Mouse (Mus musculus): ENCODE measurements at regions not wholly inside any gene's neighbourhood (a gene's known extent, or its start where the extent isn't known, plus 50 kb on each side); places are given as distances from the start of the nearest gene placed in this dataset.
A peak's percentile ranks its signal among the peaks of the same experiment; 100 is the strongest.
"Not testable (repeated sequence)": the region's sequence is repeated elsewhere in the genome, so short reads cannot be mapped to it uniquely, and the experiment has no call there.

- not testable (repeated sequence) for ATAC-seq (replicated peaks); H3K4me3 ChIP-seq; H3K4me2 ChIP-seq (replicated peaks); H3K27me3 ChIP-seq; H3K9ac ChIP-seq (replicated peaks); H3K9me3 ChIP-seq; H3K27ac ChIP-seq (replicated peaks); H3K36me3 ChIP-seq; H3K4me1 ChIP-seq
- no CpG with 5 or more reads among the region's 1 CpGs for WGBS
Measured at GRCm38 (mm10) chr2:100569891-100570290, 1054.6 kb upstream of the Rag2 start.

GRCm38 (mm10) chr2:100590643-100591042, 1033.9 kb upstream of the Rag2 start:
- H3K4me3 ChIP-seq; H3K9ac ChIP-seq (replicated peaks); H3K9me3 ChIP-seq; H3K4me2 ChIP-seq (replicated peaks); H3K36me3 ChIP-seq; H3K27me3 ChIP-seq; ATAC-seq (replicated peaks); H3K27ac ChIP-seq (replicated peaks); H3K4me1 ChIP-seq: not testable (repeated sequence)

GRCm38 (mm10) chr2:100626183-100626582, 998.3 kb upstream of the Rag2 start:
- not testable (repeated sequence) for H3K9ac ChIP-seq (replicated peaks); H3K4me3 ChIP-seq; H3K27me3 ChIP-seq; H3K9me3 ChIP-seq; H3K36me3 ChIP-seq; ATAC-seq (replicated peaks); H3K4me1 ChIP-seq; H3K4me2 ChIP-seq (replicated peaks); H3K27ac ChIP-seq (replicated peaks)
- WGBS: no CpG with 5 or more reads among the region's 1 CpGs

GRCm38 (mm10) chr2:100652742-100653141, 971.8 kb upstream of the Rag2 start:
- no CpG with 5 or more reads among the region's 3 CpGs for WGBS
- not testable (repeated sequence) for H3K27ac ChIP-seq (replicated peaks)

GRCm38 (mm10) chr2:100671384-100672039, 953.0 kb upstream of the Rag2 start:
- not testable (repeated sequence) for H3K36me3 ChIP-seq; H3K4me3 ChIP-seq; H3K9me3 ChIP-seq; H3K27me3 ChIP-seq; ATAC-seq (replicated peaks); H3K4me1 ChIP-seq; H3K27ac ChIP-seq (replicated peaks); H3K4me2 ChIP-seq (replicated peaks); H3K9ac ChIP-seq (replicated peaks)
- WGBS: no CpG with 5 or more reads among the region's 1 CpGs

More at GRCm38 (mm10) chr2:100652742-100653141, 971.8 kb upstream of the Rag2 start:
- not testable (repeated sequence) for H3K4me3 ChIP-seq; ATAC-seq (replicated peaks); H3K27me3 ChIP-seq; H3K9ac ChIP-seq (replicated peaks); H3K9me3 ChIP-seq; H3K36me3 ChIP-seq; H3K4me2 ChIP-seq (replicated peaks); H3K4me1 ChIP-seq

GRCm38 (mm10) chr2:100708395-100708794, 916.1 kb upstream of the Rag2 start:
- H3K36me3 ChIP-seq; ATAC-seq (replicated peaks); H3K4me2 ChIP-seq (replicated peaks); H3K4me1 ChIP-seq; H3K4me3 ChIP-seq; H3K27me3 ChIP-seq; H3K9ac ChIP-seq (replicated peaks); H3K27ac ChIP-seq (replicated peaks); H3K9me3 ChIP-seq: not testable (repeated sequence)
- no CpG with 5 or more reads among the region's 1 CpGs for WGBS

GRCm38 (mm10) chr2:100743294-100743693, 881.2 kb upstream of the Rag2 start:
- H3K27ac ChIP-seq (replicated peaks); ATAC-seq (replicated peaks); H3K9me3 ChIP-seq; H3K9ac ChIP-seq (replicated peaks); H3K27me3 ChIP-seq; H3K36me3 ChIP-seq; H3K4me3 ChIP-seq; H3K4me1 ChIP-seq; H3K4me2 ChIP-seq (replicated peaks): not testable (repeated sequence)
- no CpG with 5 or more reads among the region's 1 CpGs for WGBS

GRCm38 (mm10) chr2:100755033-100755432, 869.5 kb upstream of the Rag2 start:
- not testable (repeated sequence) for ATAC-seq (replicated peaks); H3K4me1 ChIP-seq; H3K9ac ChIP-seq (replicated peaks); H3K27me3 ChIP-seq; H3K4me3 ChIP-seq; H3K4me2 ChIP-seq (replicated peaks); H3K9me3 ChIP-seq; H3K27ac ChIP-seq (replicated peaks); H3K36me3 ChIP-seq

GRCm38 (mm10) chr2:100785392-100785791, 839.1 kb upstream of the Rag2 start:
- H3K27me3 ChIP-seq: no peaks in the 10 kb centered on the region
- no peak overlapping the region for H3K4me2 ChIP-seq (replicated peaks)
- no peak overlapping the region for H3K4me3 ChIP-seq
- WGBS: 52% methylated on average over 2 of the region's 2 CpGs
- no peaks in the 10 kb centered on the region for H3K36me3 ChIP-seq
- H3K27ac ChIP-seq (replicated peaks): no peak overlapping the region
- no peaks in the 10 kb centered on the region for H3K4me1 ChIP-seq
- H3K9ac ChIP-seq (replicated peaks): no peak overlapping the region
- no peak for ATAC-seq (replicated peaks)
- no peaks in the 10 kb centered on the region for H3K9me3 ChIP-seq

- no peak overlapping the region for H3K4me2 ChIP-seq (replicated peaks)
- H3K27me3 ChIP-seq: no peaks in the 10 kb centered on the region
- no peak overlapping the region for H3K27ac ChIP-seq (replicated peaks)
- no peak overlapping the region for H3K4me3 ChIP-seq
- 58% methylated on average over 2 of the region's 2 CpGs for WGBS
- H3K4me1 ChIP-seq: no peaks in the 10 kb centered on the region
- H3K36me3 ChIP-seq: no peaks in the 10 kb centered on the region
- 0 out of 2 replicates have a peak, but pooled peaks have one; percentile 38 for ATAC-seq (replicated peaks)
- no peak overlapping the region for H3K9ac ChIP-seq (replicated peaks)
- no peaks in the 10 kb centered on the region for H3K9me3 ChIP-seq
Measured at GRCm38 (mm10) chr2:100795578-100795977, 828.9 kb upstream of the Rag2 start.

GRCm38 (mm10) chr2:100796830-100797229, 827.7 kb upstream of the Rag2 start:
- Histone ChIP-seq H3K4me2 (replicated peaks) (no peak overlapping the region), H3K27me3 (no peaks in the 10 kb centered on the region), H3K27ac (replicated peaks) (no peak overlapping the region), H3K9me3 (no peaks in the 10 kb centered on the region), H3K9ac (replicated peaks) (no peak overlapping the region), H3K4me1 (no peaks in the 10 kb centered on the region), H3K4me3 (no peak overlapping the region), H3K36me3 (no peaks in the 10 kb centered on the region)
- 66% methylated on average over 2 of the region's 2 CpGs for WGBS
- ATAC-seq (replicated peaks): no peak

GRCm38 (mm10) chr2:100797502-100797901, 827.0 kb upstream of the Rag2 start:
- H3K36me3 ChIP-seq: no peaks in the 10 kb centered on the region

GRCm38 (mm10) chr2:100812546-100812945, 812.0 kb upstream of the Rag2 start:
- H3K36me3 ChIP-seq: no peaks in the 10 kb centered on the region
- no peak overlapping the region for H3K4me3 ChIP-seq
- no peaks in the 10 kb centered on the region for H3K4me1 ChIP-seq
- H3K9me3 ChIP-seq: no peaks in the 10 kb centered on the region
- WGBS: 72% methylated on average over 2 of the region's 2 CpGs
- H3K27ac ChIP-seq (replicated peaks): no peak overlapping the region
- ATAC-seq (replicated peaks): no peak
- no peak overlapping the region for H3K9ac ChIP-seq (replicated peaks)
- no peak overlapping the region for H3K4me2 ChIP-seq (replicated peaks)
- no peaks in the 10 kb centered on the region for H3K27me3 ChIP-seq

More at GRCm38 (mm10) chr2:100797502-100797901, 827.0 kb upstream of the Rag2 start:
- no peak overlapping the region for H3K4me2 ChIP-seq (replicated peaks)
- no peak for ATAC-seq (replicated peaks)
- H3K27me3 ChIP-seq: no peaks in the 10 kb centered on the region
- H3K4me1 ChIP-seq: no peaks in the 10 kb centered on the region
- no peaks in the 10 kb centered on the region for H3K9me3 ChIP-seq
- no peak overlapping the region for H3K4me3 ChIP-seq
- WGBS: 94% methylated on average over 1 of the region's 1 CpGs
- H3K9ac ChIP-seq (replicated peaks): no peak overlapping the region
- no peak overlapping the region for H3K27ac ChIP-seq (replicated peaks)
